Mouse (Mus musculus) urinary bladder, postnatal 25 days (tissue): Measurements from ENCODE around the gene Gtf3a.
"Not testable (repeated sequence)": the region's sequence is repeated elsewhere in the genome, so short reads cannot be mapped to it uniquely, and the experiment has no call there.

Experiments
- DNase-seq: peaks from one replicate; pipeline ENCODE4 v3.0.0; 2022; ENCODE audit warnings: low spot score

Gene Gtf3a

DNA sequence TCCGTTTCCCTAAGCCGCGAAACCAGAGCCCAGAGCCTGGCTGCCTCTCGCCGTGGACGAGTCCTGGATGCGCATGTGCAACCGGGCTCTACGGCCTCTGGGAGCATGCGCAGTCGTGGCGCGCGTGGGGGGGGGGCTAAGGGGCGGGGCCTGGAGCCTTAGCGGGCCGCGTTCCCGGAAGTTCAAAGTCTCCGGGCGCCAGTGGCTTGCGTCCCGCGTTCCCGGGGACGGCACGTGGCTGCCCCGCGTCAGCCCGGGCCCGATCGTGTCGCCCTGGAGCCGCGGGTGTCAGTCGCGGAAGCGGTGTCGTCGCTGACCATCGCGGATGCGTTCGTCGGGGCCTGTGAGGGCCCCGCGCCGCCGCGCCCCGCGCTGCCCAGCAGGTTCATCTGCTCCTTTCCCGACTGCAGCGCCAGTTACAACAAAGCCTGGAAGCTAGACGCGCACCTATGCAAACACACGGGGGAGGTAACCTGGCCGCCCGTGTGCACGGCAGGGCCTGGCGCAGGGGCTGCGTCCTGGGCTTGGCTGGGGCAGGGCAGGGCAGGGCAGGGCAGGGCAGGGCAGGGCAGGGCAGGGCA, at the start of gene Gtf3a:
TSS of gene Gtf3a (plus strand) at position 150 of the 581 bp plus-strand sequence.
- DNase-seq: peak; percentile 77

GRCm38 (mm10) chr5:146900331-146900730, 48.1 kb upstream of the Gtf3a start:
- no peak for DNase-seq

DNA sequence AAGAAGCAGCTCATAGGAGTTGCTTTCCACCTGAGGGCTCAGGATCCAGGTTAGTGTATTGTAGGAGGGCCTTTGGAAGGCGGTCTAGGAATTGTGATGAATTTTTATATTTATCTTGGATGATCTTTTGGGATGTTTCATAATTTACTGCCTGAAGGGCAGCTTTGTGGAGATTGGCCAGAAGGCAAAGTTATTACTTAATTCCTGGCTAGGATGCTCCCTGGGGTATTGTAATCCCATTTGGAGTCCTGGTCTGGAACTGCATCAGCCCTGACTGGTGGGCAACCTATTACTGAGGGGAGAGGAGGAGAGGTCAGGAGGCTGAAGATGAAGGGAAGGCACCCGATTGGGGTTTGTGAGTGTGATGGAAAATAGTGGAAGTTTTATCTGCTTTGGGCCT, 47.0 kb upstream of the Gtf3a start:
- no peak for DNase-seq

DNA sequence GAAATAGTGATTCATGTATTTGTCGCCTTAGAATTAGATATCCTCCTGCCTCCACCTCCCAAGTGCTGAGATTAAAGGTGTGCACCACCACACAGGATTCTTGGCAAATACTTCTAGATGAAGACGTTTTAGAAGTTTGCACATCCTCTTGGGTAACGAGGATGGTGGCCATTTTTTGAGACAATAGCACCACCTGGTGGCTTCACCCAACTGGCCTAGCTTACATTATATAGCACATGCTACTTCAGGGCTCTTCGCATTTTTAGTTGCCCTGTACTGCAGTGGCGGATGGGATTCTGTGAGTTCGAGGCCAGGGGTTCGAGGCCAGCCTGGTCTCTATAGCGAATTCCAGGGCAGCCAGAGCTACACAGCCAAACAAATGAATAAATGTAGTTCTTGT, 44.1 kb upstream of the Gtf3a start:
- peak; percentile 71 for DNase-seq

DNA sequence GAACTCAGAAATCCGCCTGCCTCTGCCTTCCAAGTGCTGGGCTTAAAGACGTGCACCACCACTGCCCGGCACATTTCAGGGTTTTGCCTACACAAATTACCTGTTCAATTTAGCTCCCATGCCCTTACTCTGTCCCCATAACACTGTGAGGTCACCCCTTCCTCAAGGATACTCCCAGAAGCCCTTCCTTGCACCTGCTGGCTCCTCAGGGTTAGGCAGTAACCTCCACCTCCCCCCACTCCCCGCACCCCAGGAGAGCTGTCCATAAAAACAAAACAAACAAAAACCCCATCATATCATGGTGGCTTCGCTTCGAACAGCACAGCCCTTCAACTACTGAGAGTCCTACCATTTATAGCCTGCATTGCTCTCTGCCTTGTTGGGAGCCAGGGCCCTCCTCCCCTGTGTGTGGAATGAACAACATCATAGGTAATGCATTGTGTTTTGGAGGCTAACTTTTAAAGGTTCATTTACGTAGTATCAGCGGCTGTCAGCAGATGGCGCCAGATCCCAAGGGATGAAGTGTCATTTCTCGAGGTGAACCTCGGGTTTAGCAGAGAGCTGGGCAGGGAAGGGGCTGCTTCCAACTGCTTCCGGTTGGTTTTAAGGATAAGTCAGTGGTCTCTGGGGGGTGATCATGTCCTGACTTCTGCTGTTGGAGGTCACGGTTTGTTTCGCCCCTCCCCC, 42.8 kb upstream of the Gtf3a start:
- DNase-seq: peak; percentile 83

- DNase-seq: no peak
These were observed 40.9 kb upstream of the Gtf3a start for GRCm38 (mm10) chr5:146907533-146907932.

DNA sequence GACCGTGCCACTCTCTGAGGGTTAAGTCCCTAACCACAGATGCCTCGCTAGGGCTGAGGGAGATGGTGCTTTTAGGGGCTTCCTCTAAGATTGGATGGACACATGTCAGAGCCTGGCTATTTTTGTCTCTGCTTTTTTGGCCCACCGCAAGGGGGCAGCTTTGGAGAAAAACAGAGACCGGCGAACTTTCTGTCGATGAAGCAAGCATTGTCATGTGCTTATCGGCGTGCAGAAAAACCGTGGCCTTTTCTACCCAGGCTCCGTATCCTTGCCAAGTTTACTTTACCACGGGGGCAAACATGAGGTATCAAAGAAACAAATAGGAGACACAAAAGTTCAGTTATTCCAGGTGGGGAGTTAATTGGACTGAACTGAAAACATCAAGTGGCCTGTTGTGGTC, 39.8 kb upstream of the Gtf3a start:
- DNase-seq: no peak

- DNase-seq: no peak
These were observed 36.3 kb upstream of the Gtf3a start for GRCm38 (mm10) chr5:146912206-146912605.

DNA sequence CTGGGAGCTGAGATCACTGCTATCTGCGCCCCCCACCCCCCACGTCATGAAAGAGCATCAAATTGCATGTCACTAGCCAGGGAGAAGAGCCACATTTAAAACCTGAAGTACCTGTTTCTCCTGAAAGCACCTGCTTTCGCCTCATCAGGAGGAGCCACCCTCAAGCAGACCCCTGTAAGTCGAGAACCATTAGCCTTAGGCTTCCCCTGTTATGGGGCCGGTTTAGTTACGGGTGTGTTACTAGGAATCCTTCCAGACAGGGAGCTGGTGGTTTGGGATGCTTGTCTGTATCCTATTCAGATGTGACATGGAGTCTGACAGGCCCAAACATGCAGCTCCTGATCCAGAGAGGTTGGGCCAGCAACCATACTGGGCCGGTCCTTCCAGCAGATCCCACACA, 35.1 kb upstream of the Gtf3a start:
- DNase-seq: no peak

DNA sequence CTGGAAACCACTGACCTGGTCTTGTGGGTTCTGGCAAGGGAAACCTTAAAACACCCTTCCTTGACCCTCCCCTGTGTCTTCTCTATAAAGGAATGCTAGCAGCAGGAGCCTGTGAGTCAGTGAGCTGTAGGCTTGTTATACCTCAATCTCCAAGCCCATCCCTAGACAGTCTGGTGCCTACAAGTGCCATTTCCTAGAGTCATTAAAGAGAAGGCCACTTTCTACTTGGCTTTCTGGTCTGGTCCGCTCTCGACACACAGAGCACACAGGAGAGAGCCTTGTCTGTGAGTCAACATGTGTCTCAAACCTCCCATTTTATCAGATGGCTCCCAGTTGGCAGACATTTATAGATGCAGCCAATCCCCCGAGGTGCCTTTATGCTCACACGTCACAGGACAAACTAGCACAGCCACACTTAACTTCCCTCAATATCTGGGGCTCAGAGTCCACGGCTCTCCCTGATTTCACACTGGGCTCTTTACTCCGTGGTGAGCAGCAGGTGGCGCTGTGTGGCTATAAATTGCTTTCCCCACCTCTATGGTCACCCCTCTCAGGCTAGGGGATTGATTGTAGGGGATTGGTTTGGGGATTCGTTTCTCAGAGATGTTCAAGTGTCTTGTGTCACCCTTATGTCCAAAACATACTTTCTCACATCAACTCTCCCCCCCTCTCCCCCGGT, 34.2 kb upstream of the Gtf3a start:
- peak; percentile 64 for DNase-seq

DNA sequence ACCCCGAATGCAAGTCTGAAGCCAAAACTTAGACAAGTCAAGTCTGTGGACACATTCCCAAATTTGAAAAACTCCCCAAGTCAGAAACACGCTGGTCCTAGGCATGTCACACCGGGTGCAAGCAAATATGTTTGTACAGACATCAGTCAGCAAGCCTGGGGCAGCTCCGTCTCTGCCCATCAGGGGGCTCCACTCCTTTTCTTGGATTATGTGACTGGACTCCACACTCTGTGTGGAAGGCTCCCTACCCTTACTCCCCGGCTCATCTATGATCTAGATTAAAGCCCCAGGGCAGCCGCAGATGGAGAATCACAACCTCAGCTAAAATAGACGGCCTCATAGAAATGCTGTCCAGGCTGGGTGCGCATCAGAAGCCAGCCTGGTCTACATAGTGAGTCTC, 32.2 kb upstream of the Gtf3a start:
- DNase-seq: no peak

GRCm38 (mm10) chr5:146916806-146917205, 31.7 kb upstream of the Gtf3a start:
- DNase-seq: no peak

DNA sequence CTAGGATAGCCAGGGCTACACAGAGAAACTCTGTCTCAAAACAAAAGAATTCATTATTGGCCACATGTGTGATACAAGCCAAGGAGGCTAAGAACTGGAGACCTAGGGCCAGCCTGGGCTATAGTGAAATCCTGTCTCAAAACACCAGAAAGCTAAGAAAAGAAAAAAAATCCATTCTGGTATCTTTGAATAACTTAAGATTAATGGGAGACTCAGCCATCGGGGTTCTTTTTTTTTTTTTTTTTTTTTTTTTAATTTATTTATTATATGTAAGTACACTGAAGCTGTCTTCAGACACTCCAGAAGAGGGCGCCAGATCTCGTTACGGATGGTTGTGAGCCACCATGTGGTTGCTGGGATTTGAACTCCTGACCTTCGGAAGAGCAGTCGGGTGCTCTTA, 31.1 kb upstream of the Gtf3a start:
- not testable (repeated sequence) for DNase-seq

GRCm38 (mm10) chr5:146919874-146920273, 28.6 kb upstream of the Gtf3a start:
- no peak for DNase-seq

DNA sequence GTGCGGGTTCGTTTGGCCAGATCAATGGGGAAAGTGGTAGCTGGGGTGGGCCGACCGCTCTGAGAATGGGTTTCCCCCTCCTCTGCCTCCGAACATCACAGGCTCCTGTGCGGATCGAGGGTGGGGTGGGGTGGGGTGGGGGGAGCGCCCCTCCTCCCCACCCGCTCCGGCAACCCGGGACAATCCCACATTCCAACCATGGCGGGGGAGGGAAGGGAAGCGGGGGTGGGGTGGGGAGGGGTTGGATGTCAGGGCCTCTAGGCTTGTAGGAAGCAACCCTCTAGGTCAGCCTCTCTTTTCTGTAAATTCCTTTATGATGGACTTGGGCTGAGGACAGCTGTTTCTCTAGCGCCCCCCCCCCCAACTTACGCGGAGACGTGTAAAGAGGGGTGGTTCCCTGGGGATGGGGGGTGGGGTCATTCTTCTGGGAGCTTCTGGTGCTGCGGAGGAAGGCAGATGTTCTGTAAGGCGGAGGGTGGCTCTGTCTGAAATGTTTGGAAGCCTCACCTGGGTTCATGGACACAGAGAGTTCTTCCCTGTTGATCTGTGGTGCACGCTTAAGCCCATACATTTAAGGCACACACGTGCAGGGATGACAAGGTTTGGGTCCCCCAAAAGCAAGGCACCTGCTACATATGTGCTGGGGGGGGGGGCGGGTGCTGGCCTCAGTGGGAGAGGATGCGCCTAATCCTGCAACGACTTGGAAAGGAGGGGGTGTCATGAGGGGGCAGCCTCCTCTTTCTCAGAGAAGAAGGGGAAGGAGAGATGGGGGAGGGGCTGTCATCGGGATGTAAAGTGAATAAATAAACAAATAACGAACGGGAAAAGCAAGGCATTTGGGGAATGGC, 27.9 kb upstream of the Gtf3a start:
- DNase-seq: no peak

GRCm38 (mm10) chr5:146921224-146921623, 27.2 kb upstream of the Gtf3a start:
- no peak for DNase-seq

DNA sequence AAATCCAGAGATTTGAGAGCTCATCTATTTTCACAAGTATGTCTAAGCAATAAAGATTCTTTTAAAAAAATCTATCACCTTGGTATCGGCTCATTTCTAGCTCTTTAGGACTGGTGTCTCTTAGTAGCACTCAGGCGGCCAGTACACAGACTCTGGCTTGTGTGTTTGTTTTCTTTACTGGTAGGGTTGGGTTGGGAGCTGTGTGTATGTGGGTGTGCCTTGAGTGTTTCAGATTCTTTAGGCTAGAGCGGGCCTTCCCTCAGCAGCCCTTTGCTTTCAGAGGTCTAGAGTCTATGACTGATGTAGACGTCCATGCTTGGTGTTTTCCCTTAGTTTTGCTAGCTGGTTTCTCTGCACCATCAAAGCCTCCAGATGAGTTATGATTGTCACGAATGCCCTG, 24.9 kb upstream of the Gtf3a start:
- DNase-seq: no peak

- no peak for DNase-seq
These were observed 21.8 kb upstream of the Gtf3a start for GRCm38 (mm10) chr5:146926673-146927072.

DNA sequence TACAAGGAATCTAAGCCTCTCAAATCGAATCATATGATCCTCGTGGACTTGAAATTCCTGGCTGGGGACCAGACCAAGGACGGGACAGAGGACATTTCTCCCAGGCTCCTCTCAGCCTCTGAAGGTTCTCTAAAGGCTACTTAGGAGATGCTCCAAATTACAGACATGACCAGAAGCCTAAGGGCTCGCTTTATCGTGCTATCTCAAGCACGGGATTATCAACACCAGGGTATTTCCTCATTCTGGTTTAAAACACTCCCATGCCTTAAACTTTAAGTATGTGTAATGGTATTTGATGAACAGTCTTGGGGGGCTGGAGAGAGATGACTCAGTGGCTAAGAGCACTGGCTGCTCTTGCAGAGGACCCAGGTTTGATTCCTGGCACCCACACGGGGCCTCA, 17.0 kb upstream of the Gtf3a start:
- DNase-seq: no peak

DNA sequence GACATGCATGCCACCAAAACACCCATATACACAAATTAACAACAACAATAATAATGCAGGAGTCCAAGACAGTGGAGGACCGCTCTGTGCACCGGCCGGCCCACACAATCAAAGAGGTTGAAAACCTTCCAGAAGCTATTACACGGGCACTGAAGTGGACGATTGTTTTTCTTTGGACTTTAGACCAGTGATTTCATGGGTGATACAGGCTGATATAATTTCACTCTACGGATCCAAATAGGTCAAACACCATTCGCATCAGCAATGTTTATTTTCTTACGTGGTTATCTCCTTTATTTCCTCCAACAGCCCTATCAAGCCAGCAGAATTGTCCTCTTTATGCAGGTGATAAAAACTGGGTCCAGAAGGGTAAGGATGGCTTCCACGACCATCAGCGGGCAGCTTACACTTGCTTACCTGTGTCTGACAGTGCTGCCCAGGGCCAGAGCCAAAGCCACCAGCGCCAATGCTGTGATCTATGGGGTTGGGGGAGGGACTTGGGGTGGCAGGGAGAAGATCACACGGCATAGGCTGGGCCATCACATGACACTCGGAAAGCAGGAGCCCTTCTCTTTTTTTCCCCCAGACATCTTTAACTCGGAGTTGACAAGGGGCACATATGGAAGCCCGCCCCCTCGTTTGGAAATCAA, 16.4 kb upstream of the Gtf3a start:
- DNase-seq: no peak

GRCm38 (mm10) chr5:146933466-146933865, 15.0 kb upstream of the Gtf3a start:
- DNase-seq: no peak
